Mouse (Mus musculus) kidney, postnatal 36 days (tissue): ENCODE data around the gene Gan.

Experiments
- DNase-seq, 2 experiments: peaks; one replicate each; pipeline ENCODE4 v3.0.0; 2021 to 2022; ENCODE audit warnings: mixed read lengths in 2 of 2

Gene Gan

DNA sequence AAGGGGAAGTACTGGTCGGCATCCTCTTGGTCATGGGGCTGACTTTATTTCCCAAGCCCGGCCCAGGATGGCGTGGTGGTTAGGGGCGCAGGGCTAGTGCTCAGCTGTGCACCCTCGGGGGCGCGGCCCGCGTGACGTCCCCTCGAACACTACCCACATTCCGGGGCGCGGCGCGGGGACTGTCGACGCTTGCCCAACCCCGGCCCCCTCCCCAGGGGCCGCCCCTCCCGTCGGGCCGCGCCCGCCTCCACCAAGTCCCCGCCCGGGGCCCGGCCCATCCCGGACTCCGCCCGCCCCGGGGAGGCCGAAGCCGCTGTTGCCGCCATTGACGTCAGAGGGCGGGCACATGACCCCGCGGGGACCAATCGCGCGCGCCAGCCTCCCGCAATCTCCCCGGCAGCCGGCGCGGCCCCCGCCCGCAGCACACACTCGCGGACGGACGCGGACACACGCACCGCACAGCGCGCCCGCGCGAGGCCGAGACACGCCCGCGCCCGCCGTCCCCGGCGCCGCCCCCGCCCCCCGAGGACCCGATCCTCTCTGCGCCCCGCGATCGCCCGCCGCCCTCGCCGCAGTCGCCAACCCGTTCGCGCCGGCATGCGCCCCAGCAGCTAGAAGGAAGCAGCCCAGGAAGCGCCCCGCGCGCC, 98.5 kb downstream of the Gan start:
- DNase-seq = peak; percentile 96 to 98

DNA sequence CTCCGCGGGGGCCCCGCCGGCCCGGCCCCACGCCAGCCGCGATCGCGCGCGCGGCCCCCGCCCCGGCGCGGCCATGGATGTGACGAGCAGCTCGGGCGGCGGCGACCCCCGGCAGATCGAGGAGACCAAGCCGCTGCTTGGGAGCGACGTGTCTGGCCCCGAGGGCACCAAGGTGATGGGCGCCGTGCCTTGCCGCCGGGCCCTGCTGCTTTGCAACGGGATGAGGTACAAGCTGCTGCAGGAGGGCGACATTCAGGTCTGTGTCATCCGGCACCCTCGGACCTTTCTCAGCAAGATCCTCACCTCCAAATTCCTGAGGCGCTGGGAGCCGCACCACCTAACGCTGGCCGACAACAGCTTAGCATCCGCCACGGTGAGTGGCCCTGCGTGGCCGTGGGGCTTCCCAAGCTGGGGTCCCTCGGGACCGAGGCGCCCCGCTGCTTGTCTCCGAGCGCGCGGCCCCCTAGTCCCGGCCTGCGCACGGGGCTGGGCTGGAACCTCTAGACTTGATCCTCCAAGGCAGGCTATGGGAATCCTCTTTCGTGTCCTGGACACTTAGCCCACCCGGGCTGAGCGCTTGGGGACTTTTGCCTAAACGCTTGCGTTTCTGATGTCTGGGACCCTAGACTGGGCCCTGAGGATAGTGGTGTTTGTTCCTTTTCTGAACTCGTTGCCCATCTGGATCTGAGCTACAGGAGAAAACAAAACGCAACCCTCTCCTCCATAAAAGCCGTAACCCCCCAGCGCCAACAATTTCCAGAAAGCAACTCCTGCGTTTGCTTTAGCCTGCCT, 99.3 kb downstream of the Gan start, which contains the start of gene Cmip:
Cmip (plus strand) TSS at position 36 of the 792 bp plus-strand sequence.
- peak in 1 of 2 experiments; percentile 57 for DNase-seq

DNA sequence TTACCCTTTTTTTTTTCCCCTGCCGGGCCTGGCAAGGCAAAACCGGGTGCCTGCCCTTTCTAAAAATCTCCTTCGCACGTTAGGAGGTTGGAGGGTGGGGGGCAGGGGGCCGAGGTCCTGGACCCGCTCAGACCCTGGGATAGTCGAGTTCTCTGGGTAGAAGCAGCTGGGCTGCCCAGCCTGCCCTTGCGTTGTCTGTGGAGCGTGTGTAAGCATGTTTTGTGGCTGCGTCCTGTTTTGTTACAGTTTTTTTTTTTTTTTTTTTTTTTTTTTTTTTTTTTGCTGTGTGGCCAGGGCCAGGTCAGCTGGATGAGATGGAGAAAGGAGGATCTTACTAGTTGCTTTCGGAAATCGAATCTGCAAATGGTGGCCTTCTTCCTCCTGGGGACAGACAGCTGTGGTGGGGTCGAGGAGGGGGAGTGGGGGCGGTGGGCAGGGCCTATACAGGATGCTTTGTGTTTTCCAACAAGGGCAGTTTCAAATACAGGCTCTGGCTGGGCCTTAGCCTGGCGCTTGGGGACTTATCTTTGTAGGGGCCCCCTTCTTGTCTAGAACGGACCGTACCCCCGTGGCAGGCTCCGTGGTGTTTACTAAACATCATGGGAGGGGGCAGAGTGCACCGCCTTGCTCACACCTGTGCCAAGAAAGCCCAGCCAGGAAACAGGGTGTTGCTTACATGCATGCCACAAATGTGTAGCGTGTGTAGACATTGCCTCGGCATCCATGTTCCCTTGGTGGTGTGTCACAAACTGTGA, 100.1 kb downstream of the Gan start:
- DNase-seq = peak; percentile 56 to 60

DNA sequence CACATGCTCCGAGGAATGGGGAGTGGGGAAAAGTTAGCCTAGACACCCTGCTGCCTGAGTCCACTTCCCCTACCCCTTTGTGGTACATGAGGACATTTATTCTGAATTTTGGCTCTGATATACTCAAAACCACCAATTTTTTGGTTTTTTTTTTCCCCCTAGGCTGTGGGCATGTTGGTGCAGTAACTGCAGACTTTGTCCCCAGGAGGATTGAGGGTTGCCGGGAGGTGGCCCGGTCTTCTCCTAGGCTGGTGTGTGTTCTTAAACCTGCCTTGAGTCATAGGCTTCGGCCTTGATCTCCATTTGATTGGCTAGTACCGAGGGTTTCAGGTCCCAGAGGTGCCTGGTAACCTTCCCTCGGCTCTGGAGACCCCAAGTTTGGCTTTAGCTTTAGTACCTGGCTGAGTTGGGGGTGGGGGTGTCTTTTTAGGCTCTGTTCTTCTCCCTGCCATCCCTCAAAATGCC, 100.7 kb downstream of the Gan start:
- peak in 1 of 2 experiments; percentile 51 for DNase-seq

DNA sequence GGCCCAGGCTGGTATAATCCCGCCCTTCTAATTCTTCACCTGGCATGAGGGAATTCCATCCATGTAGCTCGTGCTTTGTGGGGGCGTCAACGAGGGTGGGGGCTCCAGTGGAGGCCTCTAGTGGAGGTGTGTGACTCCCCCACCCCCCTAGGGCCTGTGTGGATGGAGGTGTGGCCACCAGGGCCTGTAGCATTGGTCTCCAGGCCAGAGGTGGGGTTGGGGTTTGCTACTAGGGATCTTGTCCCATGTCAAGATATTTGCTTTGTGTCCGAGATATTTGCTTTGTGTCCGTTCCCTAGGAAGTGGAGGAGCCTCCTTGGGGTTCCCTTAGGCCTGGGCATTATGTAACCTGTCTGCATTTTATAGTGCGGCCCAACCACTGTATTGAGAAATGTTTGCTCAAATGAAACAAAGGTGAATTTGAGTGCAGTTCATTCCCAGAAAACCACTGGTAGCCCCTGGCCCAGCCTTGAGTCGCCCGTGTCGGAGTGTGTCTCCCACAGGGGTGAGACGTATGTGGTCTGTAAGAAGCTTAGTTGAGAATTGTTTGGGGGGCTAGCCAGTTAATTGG, 101.6 kb downstream of the Gan start:
- DNase-seq = peak; percentile 74 to 76

DNA sequence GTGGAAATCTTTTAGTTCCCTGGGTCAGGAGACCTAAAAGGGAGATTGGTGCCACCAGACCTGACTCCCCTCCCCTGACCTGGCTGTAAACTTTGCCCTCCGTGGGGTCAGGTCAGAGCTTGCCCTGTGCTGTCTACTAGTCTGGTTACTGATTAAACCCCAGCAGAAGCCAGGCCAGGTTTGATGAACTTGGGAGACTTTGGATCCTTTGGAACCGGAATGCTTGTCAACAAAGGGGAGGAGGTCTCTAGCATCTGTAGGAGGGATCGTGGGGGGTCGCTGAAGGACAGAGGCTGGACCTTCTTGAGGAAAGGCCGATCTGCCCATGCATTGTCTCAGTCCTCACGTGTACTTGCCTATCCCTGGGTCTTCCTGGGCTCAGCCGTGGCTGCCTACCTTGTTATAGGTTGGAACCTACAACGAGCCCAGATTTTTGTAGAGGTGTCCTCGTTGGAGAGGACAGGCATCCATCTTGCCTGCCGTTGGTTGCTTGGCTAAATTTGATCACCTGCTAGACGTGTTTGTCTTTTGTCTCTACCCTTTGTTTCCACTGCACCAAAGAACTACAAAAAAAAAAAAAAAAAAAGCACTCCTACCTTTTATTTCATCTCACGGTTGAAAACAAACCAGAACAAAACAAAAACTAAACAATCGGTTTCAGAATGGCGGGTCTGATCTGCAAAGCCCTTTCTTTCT, 102.4 kb downstream of the Gan start:
- DNase-seq = peak; percentile 87 to 92

DNA sequence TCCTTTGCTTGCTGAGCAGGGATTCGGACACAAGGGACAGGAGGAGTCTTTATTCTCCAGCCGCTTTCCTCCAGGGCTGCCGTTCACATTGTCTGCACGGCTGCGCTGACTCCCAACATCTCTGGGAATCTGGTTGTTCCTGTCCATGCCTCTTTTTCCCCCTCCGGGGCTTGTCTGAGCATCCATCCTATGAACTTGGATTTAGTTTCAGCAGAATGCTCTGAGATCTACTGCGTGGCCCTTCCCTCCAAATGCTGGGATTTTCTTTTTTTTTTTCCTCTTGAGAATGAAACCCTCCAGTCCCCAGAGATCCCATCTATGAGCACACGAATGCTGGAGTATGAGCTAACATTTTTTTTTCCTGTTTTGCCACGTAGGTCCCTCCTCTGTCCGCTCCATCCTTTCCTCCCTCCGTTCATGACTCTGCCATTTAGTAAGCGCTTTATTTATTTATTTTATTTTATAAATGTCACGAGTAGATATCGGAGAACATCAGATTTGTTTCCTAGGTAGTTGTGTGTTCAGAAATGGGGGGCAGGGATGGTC, 103.1 kb downstream of the Gan start:
- no peak for DNase-seq

DNA sequence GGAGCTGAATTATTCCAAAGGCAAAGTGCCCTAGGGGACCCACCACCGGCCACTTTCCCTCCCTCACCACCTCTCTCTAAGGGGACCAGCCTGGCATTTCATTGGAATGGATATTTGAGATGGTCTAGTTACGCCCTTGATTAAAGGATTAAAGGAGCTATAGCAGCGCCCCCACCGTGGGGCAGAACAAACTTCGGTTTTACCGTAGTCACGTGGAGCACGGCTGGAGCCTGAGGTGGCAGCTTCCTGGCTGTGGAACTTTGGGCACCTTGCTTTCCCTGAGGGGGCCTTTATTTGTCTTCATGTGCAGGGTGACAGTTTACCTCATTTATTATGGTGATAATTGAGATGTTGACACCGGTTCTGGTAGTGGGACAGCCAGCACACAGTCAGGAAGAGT, 103.8 kb downstream of the Gan start:
- peak in 1 of 2 experiments; percentile 52 for DNase-seq

DNA sequence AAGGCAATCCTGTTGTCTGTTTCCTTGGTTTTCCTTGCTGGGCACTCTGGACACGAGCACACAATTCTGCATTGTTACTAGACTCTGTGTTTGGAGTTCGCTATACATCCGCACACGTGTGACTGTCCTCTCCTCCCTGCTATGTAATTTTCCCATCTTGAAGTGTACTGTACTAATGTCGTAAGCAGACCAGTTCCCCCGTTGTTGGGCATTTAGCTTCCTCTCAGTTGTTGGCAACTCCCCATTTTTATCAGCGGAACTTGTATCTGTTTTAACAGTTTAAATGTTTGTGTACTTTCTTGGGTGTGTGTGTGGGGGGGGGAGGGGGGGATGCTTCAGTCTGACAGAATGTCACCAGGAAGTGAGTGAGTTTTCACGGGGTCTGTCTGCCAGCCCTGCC, 104.8 kb downstream of the Gan start:
- DNase-seq = no peak

DNA sequence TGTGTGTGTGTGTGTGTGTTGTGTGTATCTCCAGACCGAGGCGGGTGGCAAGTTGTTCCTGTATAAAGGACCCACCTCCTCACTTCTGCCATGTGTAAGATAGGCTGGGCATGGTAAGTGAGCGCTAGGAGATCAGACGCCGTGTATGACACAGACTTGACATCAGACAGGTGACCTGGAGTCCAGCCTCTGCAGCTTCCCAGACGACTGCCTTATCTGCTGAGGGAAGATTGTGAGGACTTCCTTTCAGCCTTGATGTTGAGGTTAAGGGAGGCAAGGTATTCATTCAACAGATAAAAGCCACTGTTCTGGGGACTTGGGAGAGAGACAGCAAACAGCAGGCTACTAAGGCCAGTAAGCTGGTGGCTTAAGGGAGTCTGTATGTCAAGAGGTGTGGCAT, 105.5 kb downstream of the Gan start:
- DNase-seq = no peak

DNA sequence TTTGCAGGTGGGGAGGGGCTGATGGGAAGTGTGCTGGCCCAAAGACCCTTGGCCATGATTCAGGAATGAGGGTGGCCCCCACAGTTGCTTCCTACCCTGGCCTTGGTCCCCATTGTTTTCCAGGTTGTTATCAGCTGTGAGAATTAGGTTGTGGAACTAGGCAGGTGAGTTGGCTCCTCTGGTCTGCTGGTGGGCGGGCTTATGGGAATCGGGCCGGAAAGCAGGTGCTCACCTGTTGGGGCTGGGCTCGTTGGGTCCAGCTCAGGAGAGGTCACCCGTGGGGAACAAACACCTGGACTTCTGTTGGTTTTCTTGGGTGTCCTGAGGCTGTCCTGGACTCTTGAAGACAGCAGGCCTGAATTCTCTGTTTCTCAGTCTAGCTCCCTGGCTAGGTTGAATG, 107.1 kb downstream of the Gan start:
- DNase-seq = no peak
